Comparison of ENCODE assay signal across 8 mouse cellular contexts in the genomic region with DNA sequence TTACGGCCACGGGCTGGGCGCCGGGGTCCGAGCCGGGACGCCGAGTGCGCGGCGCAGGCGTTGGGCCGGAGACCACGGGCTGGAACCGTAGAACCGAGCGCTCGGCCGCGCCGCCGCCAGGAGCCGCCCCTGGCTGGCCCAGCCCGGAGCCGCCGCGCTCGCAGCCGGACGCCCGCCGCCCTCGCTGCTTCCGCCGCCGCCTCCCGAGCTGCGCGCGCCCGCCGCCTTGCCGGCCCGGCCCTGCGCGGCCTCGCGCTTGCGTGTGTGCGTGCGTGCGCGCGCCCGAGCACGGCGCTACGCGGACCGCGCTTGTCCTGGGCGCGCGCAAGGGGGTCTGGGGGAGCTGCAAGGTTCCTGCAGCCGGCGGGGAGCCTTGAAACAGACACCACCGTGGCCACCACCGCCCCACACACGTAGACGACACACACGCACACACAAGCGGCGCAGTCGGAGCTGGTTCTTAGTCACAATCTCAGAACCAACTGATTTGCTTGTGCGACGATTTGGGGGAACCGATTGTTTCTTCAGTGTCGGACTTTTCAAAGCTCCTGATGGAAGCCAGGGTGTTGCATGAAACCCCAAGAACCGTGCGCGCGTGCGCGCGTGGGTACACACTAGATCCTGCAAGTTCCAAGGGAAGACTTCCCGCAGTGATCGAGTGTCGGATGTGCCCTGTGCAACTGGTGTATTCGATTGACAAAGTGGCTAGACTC. TPM values are rescaled to one million over a fixed set of nuclear protein-coding genes. Genes with fewer than 3 reads are reported as not detected.
DNase-seq lines count a peak whose midpoint lies in the region; ATAC-seq and TF ChIP-seq lines count a peak whose summit lies in the region.

A gene (minus strand): TSS at position 209 of the 713 bp plus-strand sequence.

- no peaks in the 10 kb centered on the region for H3K36me3 ChIP-seq in embryonic facial prominence, embryonic 12.5 days
- H3K36me3 ChIP-seq in limb, embryonic 15.5 days, result no peaks in the 10 kb centered on the region
- no peaks in the 10 kb centered on the region for H3K36me3 ChIP-seq in midbrain, postnatal 0 days (ENCODE audit: insufficient read depth, low read length)

- H3K4me1 ChIP-seq in embryonic facial prominence, embryonic 12.5 days, result peaks cover 27% of the 10 kb centered on the region
- peaks cover 37% of the 10 kb centered on the region for H3K4me1 ChIP-seq in limb, embryonic 15.5 days
- peaks cover 20% of the 10 kb centered on the region for H3K4me1 ChIP-seq in midbrain, postnatal 0 days (ENCODE audit: insufficient read depth, low read length)

- H3K27me3 ChIP-seq in embryonic facial prominence, embryonic 12.5 days, result no peaks in the 10 kb centered on the region
- no peaks in the 10 kb centered on the region for H3K27me3 ChIP-seq in limb, embryonic 15.5 days
- no peaks in the 10 kb centered on the region for H3K27me3 ChIP-seq in midbrain, postnatal 0 days (ENCODE audit: insufficient read depth, low read length)

- WGBS in embryonic facial prominence, embryonic 12.5 days, result under 1% methylated on average over 73 of the region's 89 CpGs
- under 1% methylated on average over 68 of the region's 89 CpGs for WGBS in limb, embryonic 15.5 days
- WGBS in midbrain, postnatal 0 days, result under 1% methylated on average over 76 of the region's 89 CpGs

- peak within 1 kb of the TSS; percentile 74 for H3K4me2 ChIP-seq in embryonic facial prominence, embryonic 12.5 days (replicated peaks)
- H3K4me2 ChIP-seq in limb, embryonic 15.5 days, result peak within 1 kb of the TSS; percentile 63
- peak within 1 kb of the TSS; percentile 67 for H3K4me2 ChIP-seq in midbrain, postnatal 0 days (ENCODE audit: low read depth, low read length, poor library complexity, severe bottlenecking)

- no peaks in the 10 kb centered on the region for H3K9me3 ChIP-seq in embryonic facial prominence, embryonic 12.5 days
- H3K9me3 ChIP-seq in limb, embryonic 15.5 days, result no peaks in the 10 kb centered on the region
- no peaks in the 10 kb centered on the region for H3K9me3 ChIP-seq in midbrain, postnatal 0 days (ENCODE audit: low read length)

- peak; percentile 80 for DNase-seq in 3T3-L1 (ENCODE audit: low read depth, low spot score)
- DNase-seq in adrenal gland, postnatal 14 days, result peak; percentile 93
- DNase-seq in heart, adult 9 months (ENCODE audit: low spot score in 2 of 2), result peak; percentile 84 to 87
- peak; percentile 79 for DNase-seq in kidney, adult 9 months
- peak; percentile 95 for DNase-seq in midbrain, postnatal 0 days (ENCODE audit: low spot score)
- DNase-seq in spleen, postnatal 10 days (ENCODE audit: low spot score in 2 of 2), result peak; percentile 36 to 83

- H3K4me3 ChIP-seq in embryonic facial prominence, embryonic 12.5 days, result peak within 1 kb of the TSS; percentile 98
- H3K4me3 ChIP-seq in limb, embryonic 15.5 days, result peak within 1 kb of the TSS; percentile 96
- peak within 1 kb of the TSS; percentile 94 for H3K4me3 ChIP-seq in midbrain, postnatal 0 days (ENCODE audit: low read depth, low read length)

- peak within 1 kb of the TSS; percentile 86 for H3K9ac ChIP-seq in embryonic facial prominence, embryonic 12.5 days
- H3K9ac ChIP-seq in limb, embryonic 15.5 days, result peak within 1 kb of the TSS; percentile 97
- peak within 1 kb of the TSS; percentile 98 for H3K9ac ChIP-seq in midbrain, postnatal 0 days (replicated peaks; ENCODE audit: low read length, poor library complexity, severe bottlenecking)

- H3K27ac ChIP-seq in embryonic facial prominence, embryonic 12.5 days, result peak within 1 kb of the TSS; percentile 92
- peak within 1 kb of the TSS; percentile 95 for H3K27ac ChIP-seq in limb, embryonic 15.5 days
- H3K27ac ChIP-seq in midbrain, postnatal 0 days (ENCODE audit: low read depth, low read length), result peak within 1 kb of the TSS; percentile 86

- ATAC-seq in embryonic facial prominence, embryonic 12.5 days (ENCODE audit: insufficient number of reproducible peaks, insufficient read depth, low FRiP score, low TSS enrichment), result peak; percentile 54
- ATAC-seq in limb, embryonic 15.5 days (ENCODE audit: insufficient number of reproducible peaks, low FRiP score, low TSS enrichment, low read depth), result peak; percentile 72
- peak; percentile 70 for ATAC-seq in midbrain, postnatal 0 days (ENCODE audit: low FRiP score)

- TF ChIP-seq CTCF in midbrain, postnatal 0 days (IDR thresholded peaks at IDR 0.05), result no peak

RNA-seq across cellular contexts. Expression of the gene that starts here (rescaled TPM):
- total RNA-seq in adrenal gland, postnatal 14 days (2021), result 17.2 and 19.4 TPM in 2 replicates
- polyA plus RNA-seq in embryonic facial prominence, embryonic 12.5 days (2016; fragmentation: Nextera tagmentation; extraction: Ambion mirVana), result 24.9 and 26.6 TPM in 2 replicates
- polyA plus RNA-seq in limb, embryonic 15.5 days (2015; fragmentation: Nextera tagmentation; extraction: Ambion mirVana), result 16.3 and 18.3 TPM in 2 replicates
- 63.0 and 71.1 TPM in 2 replicates for total RNA-seq in midbrain, postnatal 0 days (2014; rRNA removed)
- 24.6 and 28.0 TPM in 2 replicates for polyA plus RNA-seq in midbrain, postnatal 0 days (2015; fragmentation: Nextera tagmentation; extraction: Ambion mirVana)

Comparison
In these comparisons a context has a peak if more than half of its experiments do, and no peak if none do; other contexts are left out.
1. Peak in every context shown above with its lines: DNase-seq, ATAC-seq, H3K4me3 ChIP-seq and H3K27ac ChIP-seq.